ENCODE assay signal across 21 mouse cellular contexts in genomic region chr8:121264260-121264659, GRCm38 (mm10).
DNase-seq lines count a peak whose midpoint lies in the region; ATAC-seq and TF ChIP-seq lines count a peak whose summit lies in the region.
"Had no signal": no experiment of that assay in that cellular context is flagged by ENCODE, and none has a peak within 500 bp of the region (broad histone marks: within the 10 kb centered on the region; RNA-seq: fewer than 3 reads in every experiment).

No protein-coding gene starts in this region.

- no peak for TF ChIP-seq POLR2A in lung, adult 2 months (IDR thresholded peaks at IDR 0.05; ENCODE audit: borderline replicate concordance, extremely low read depth, low read depth, low read length)

- H3K4me1 ChIP-seq in heart, embryonic 13.5 days: peaks cover 29% of the 10 kb centered on the region
- H3K4me1 ChIP-seq in lung, embryonic 16.5 days (replicated peaks; ENCODE audit: control insufficient read depth, insufficient read depth, low read length): peaks cover 14% of the 10 kb centered on the region
- peaks cover 12% of the 10 kb centered on the region; the same call in 1 of the 2 replicates for H3K4me1 ChIP-seq in lung, adult 2 months (ENCODE audit: control insufficient read depth, insufficient read depth, low read length)
- H3K4me1 ChIP-seq in embryonic facial prominence, embryonic 13.5 days: peaks cover 11% of the 10 kb centered on the region
- no peaks in the 10 kb centered on the region for H3K4me1 ChIP-seq in stomach, postnatal 0 days (replicated peaks; ENCODE audit: control insufficient read depth, insufficient read depth)

- no peak overlapping the region for H3K4me2 ChIP-seq in heart, embryonic 13.5 days
- H3K4me2 ChIP-seq in lung, embryonic 16.5 days (ENCODE audit: low read depth, low read length): no peak overlapping the region
- no peak overlapping the region for H3K4me2 ChIP-seq in embryonic facial prominence, embryonic 13.5 days
- H3K4me2 ChIP-seq in stomach, postnatal 0 days (replicated peaks; ENCODE audit: low read depth): no peak overlapping the region
- H3K4me2 ChIP-seq: hindbrain, embryonic 15.5 days; intestine, embryonic 15.5 days had no signal

- no peak for DNase-seq in heart, adult 11 months
- DNase-seq in lung, adult 2 months: no peak
- DNase-seq in stomach, postnatal 0 days (ENCODE audit: low spot score): peak; percentile 36
- no peak for DNase-seq in gastrocnemius, adult 8-10 months (ENCODE audit: low spot score in 2 of 2)
- DNase-seq in kidney, postnatal 36 days: no peak
- DNase-seq: adrenal gland, postnatal 36 days; cerebellum, adult 11-12 months; cerebellum, postnatal 25 days; embryo, embryonic 11 days; forebrain, postnatal 0 days; kidney, adult 9 months; lung, postnatal 14 days; right cerebral cortex, postnatal 4 days; thymus, postnatal 25 days had no signal

- WGBS in heart, embryonic 13.5 days: 64% methylated on average over 9 of the region's 9 CpGs
- 41% methylated on average over 9 of the region's 9 CpGs for WGBS in lung, embryonic 16.5 days
- 57% methylated on average over 9 of the region's 9 CpGs for WGBS in lung, adult 2 months
- WGBS in embryonic facial prominence, embryonic 13.5 days: 64% methylated on average over 9 of the region's 9 CpGs
- 48% methylated on average over 9 of the region's 9 CpGs for WGBS in stomach, postnatal 0 days

- H3K9me3 ChIP-seq in heart, embryonic 13.5 days: no peaks in the 10 kb centered on the region
- H3K9me3 ChIP-seq in lung, embryonic 16.5 days (ENCODE audit: control insufficient read depth, low read length): no peaks in the 10 kb centered on the region
- H3K9me3 ChIP-seq in embryonic facial prominence, embryonic 13.5 days: no peaks in the 10 kb centered on the region
- no peaks in the 10 kb centered on the region for H3K9me3 ChIP-seq in stomach, postnatal 0 days (ENCODE audit: control insufficient read depth, low read length)
- H3K9me3 ChIP-seq: hindbrain, embryonic 15.5 days; intestine, embryonic 15.5 days had no signal

- H3K36me3 ChIP-seq in heart, embryonic 13.5 days: no peaks in the 10 kb centered on the region
- no peaks in the 10 kb centered on the region for H3K36me3 ChIP-seq in lung, embryonic 16.5 days (ENCODE audit: control insufficient read depth, insufficient read depth, low read length)
- H3K36me3 ChIP-seq in embryonic facial prominence, embryonic 13.5 days: no peaks in the 10 kb centered on the region
- H3K36me3 ChIP-seq in stomach, postnatal 0 days (ENCODE audit: control insufficient read depth, insufficient read depth, low read length): no peaks in the 10 kb centered on the region
- H3K36me3 ChIP-seq: hindbrain, embryonic 15.5 days; intestine, embryonic 15.5 days had no signal

- TF ChIP-seq CTCF in lung, adult 2 months (IDR thresholded peaks at IDR 0.05; ENCODE audit: insufficient read depth, low read length): no peak
- no peak for TF ChIP-seq CTCF in stomach, postnatal 0 days (IDR thresholded peaks at IDR 0.05; ENCODE audit: low read depth)

- no peak for TF ChIP-seq EP300 in stomach, postnatal 0 days (optimal IDR thresholded peaks at IDR 0.05)

- ATAC-seq in heart, embryonic 13.5 days (ENCODE audit: extremely low read depth, insufficient number of reproducible peaks, low FRiP score, low TSS enrichment): no peak
- no peak for ATAC-seq in lung, embryonic 16.5 days (ENCODE audit: low read depth)
- ATAC-seq in embryonic facial prominence, embryonic 13.5 days (ENCODE audit: insufficient number of reproducible peaks, insufficient read depth, low FRiP score, low TSS enrichment, low read depth): no peak
- no peak for ATAC-seq in stomach, postnatal 0 days (ENCODE audit: low FRiP score, low TSS enrichment)
- ATAC-seq: forebrain, postnatal 0 days had no signal

- no peak overlapping the region for H3K4me3 ChIP-seq in heart, embryonic 13.5 days
- no peak overlapping the region for H3K4me3 ChIP-seq in lung, embryonic 16.5 days (ENCODE audit: low read length)
- no peak overlapping the region for H3K4me3 ChIP-seq in lung, adult 2 months (replicated peaks; ENCODE audit: extremely low read depth, low read depth, low read length)
- H3K4me3 ChIP-seq in embryonic facial prominence, embryonic 13.5 days: no peak overlapping the region
- no peak overlapping the region for H3K4me3 ChIP-seq in stomach, postnatal 0 days (ENCODE audit: low read depth, low read length)
- H3K4me3 ChIP-seq: erythroblast, embryonic 14.5 days; hindbrain, embryonic 15.5 days; intestine, embryonic 15.5 days had no signal

- 0 out of 2 replicates have a peak, but pooled peaks cover under 1% of the 10 kb centered on the region for H3K27me3 ChIP-seq in heart, embryonic 13.5 days (replicated peaks)
- no peaks in the 10 kb centered on the region for H3K27me3 ChIP-seq in lung, embryonic 16.5 days (ENCODE audit: control insufficient read depth, insufficient read depth, low read depth, low read length)
- peaks cover 23% of the 10 kb centered on the region for H3K27me3 ChIP-seq in embryonic facial prominence, embryonic 13.5 days
- no peaks in the 10 kb centered on the region for H3K27me3 ChIP-seq in stomach, postnatal 0 days (ENCODE audit: control insufficient read depth, insufficient read depth, low read length)
- H3K27me3 ChIP-seq: hindbrain, embryonic 15.5 days; intestine, embryonic 15.5 days had no signal

- H3K9ac ChIP-seq in heart, embryonic 13.5 days: no peak overlapping the region
- no peak overlapping the region for H3K9ac ChIP-seq in lung, embryonic 16.5 days (ENCODE audit: low read length)
- no peak overlapping the region for H3K9ac ChIP-seq in embryonic facial prominence, embryonic 13.5 days
- H3K9ac ChIP-seq in stomach, postnatal 0 days (ENCODE audit: low read length): no peak overlapping the region
- H3K9ac ChIP-seq: forebrain, postnatal 0 days; hindbrain, embryonic 15.5 days; intestine, embryonic 15.5 days; liver, embryonic 14.5 days had no signal

- H3K27ac ChIP-seq in heart, embryonic 13.5 days (replicated peaks): peak overlapping the region; percentile 79; the same call in 1 of the 2 replicates
- peak overlapping the region; percentile 18; the same call in 1 of the 2 replicates for H3K27ac ChIP-seq in lung, embryonic 16.5 days (ENCODE audit: low read length)
- peak overlapping the region; percentile 14; the same call in 1 of the 2 replicates for H3K27ac ChIP-seq in embryonic facial prominence, embryonic 13.5 days
- H3K27ac ChIP-seq in stomach, postnatal 0 days (replicated peaks): peak overlapping the region; percentile 70
- H3K27ac ChIP-seq: hindbrain, embryonic 15.5 days; intestine, embryonic 15.5 days; liver, embryonic 14.5 days had no signal

Comparison
In these comparisons a context has a peak if more than half of its experiments do, and no peak if none do; other contexts are left out.
1. H3K27ac ChIP-seq: peak in every context shown above with its lines; median percentile 79 in heart, embryonic 13.5 days; 70 in stomach, postnatal 0 days; 18 in lung, embryonic 16.5 days; 14 in embryonic facial prominence, embryonic 13.5 days.